Mouse (Mus musculus): ENCODE results near the gene Ly86.

Gene Ly86

DNA sequence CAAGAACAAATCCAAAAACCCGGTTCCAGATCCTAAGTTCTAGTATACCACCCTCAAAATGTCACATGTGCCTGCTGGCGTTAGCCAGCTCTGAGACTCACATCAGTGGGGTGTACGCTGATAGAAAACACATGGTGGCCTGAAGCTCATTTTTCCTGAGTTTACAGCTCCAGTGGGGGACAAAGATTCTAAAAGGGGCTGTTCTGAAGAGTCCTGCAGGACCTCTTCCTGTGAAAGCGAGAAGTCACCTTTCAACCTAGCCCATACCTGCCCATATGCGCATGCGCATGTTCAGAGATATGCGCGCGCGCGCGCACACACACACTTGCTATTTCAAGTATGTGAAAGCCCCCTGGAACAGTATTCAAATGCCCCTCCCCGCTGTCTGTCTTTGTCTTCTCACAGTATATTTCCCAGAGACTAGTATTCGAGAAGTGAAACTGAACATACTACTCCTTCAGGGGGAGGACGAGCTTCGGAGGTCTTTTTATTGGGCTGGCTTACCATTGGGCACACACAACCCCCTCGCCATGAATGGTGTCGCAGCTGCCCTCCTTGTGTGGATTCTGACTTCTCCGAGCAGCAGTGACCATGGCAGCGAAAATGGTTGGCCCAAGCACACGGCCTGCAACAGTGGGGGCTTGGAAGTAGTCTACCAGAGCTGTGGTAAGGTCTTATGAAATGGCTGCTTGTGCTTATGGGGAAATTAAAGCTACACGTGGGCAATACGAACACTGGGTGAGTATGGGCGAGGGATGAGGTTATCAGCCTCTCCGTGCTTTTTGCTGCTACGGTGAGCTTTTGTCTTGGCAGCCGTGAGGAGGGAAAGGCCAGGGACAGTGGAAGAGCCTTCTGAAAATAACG, at the start of gene Ly86:
Gene Ly86, plus strand, starts transcription at position 300 of the 864 bp plus-strand sequence.
- peak; percentile 64 for DNase-seq

DNA sequence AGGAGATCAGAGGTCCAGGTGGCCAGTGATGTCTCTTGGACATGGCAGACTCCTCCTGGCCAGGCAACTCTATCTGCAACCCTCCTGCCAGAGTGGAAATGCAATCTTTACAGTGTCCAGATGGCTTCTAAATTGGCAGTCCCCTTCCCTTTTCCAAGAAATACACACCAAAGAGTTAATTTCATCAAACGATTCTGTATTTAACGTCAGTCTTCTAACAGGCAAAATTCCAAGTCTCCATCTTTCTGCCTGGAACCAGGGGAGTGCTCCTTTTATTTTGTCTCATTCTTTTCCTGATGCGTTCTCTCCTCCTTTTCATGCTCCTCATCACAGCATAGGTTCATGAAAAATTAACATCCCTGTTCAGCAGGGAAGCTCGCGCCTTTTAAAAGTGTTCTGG, 47.1 kb upstream of the Ly86 start:
- DNase-seq, result no peak

DNA sequence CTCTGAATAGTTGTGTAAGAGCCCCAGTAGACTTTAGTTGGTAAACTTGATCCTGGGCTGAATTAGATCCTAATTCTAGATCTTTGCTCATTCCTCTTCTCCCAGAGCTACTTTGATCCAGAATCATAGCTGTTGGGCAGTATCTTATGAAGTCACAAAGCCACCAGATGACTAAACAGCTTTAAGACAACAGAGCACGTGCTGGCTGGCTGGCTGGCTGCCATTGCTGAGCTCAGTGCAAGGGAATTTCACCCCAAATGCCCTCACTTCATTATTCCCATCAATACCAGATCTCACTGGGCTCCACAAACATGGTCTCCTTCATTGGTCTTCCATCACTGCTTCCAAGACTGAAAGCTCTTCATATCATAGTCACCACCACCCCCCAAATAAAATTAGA, 46.2 kb upstream of the Ly86 start:
- DNase-seq, result peak; percentile 9

DNA sequence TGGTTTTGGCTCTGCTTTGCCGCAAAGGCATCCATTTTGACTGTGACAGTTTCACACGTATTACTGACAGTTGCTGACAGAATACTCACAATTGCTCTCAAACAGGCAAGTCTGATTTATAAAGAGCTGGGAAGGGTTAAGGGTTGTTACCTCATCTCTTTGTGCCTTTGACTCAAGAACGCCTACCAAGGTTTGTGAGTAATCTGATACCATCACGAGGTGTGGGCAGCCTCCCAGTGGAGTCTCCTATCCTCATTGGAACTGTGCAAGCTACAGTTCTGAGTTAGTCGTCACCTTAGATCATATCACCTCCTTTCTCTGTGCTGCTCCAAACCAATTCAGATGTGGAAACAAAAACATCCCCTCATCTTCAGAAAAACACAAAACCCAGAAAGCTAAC, 42.1 kb upstream of the Ly86 start:
- no peak for DNase-seq

DNA sequence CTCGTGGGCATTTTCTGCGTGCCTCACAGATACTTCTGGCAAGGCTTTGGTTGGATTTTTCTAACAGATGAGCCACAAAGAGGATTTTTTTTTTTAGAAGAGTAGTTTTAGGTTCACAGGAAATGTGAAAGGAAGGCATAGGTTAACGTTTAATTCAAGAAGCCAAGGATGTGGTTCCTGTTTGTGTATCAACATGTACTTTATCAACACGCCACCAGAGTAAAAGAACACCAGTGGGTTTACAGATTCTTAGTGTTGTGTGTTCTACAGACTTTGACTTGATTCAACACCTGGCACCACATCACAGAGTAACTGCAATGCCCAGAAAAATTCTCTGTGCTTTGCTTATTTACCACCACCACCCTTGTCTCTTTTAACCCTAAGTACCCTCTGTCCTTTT, 37.0 kb upstream of the Ly86 start:
- no peak for DNase-seq

DNA sequence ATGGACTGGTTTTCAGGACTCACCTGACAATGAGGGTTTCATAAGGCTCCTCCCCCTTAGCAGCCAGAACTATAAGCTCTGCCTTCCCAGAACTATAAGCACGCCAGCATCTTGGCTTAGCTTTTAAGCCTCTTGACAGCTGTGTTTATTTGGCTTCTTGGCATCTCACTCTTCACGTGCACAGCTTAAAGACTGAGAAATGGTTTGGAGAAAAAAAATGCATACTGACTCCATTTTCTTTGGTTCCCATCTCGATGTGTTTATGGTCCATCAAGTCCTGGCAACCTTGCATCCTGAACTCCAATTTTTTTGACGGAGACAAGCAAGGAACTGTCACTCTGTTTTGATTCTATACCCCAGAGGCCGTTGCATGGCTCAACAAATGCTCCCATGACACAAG, 35.7 kb upstream of the Ly86 start:
- no peak for DNase-seq

DNA sequence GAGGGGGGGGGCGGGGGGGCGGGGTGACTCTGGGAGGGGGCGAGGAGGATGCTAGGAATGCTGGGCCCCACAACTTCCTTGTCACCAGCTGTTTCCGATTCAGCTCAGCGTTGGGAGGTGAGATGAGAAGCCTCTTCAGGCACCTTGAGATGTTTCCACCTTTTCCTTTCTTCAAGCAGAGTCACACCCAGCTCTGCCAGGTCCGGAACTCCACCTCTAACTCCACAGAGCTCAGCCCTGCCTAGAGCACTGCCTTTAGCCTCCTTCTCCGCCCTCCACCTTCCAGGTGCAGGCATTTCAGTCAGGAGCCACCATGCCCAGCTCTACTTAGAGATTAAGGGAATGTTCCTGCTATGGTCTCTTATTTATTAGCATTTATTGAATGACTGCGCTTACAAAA, 34.7 kb upstream of the Ly86 start:
- peak; percentile 36 for DNase-seq

DNA sequence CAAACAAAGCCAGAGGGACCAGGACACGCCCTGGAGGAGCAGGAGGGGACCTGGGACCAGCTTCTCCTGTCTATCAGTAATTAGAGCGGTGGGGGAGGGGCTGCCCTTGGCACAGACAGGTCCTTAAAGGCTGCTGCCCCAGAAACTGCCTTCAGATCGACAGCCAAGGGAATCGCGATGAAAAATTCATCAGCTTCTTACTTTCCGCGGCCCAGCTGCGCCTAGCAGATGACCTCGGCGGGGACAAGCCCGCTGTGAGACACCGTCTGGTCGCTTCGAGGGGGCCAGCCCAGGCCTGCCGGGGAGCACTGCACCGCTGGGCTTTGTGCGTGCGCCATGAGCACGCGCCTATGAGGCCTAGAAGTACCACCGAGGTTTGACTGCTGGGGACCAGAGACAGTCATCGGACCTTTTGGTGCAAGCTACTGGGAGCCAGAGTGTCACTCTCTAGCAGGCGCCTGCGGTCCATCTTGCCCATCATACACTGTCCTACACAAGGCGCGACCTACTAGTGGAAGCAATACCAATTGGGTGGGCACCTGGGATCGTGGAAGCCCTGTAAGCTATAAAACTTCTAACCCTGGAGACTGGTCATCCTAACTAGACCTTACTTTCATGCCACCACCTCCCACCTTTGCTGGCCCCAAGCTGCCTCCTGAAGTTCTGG, 33.3 kb upstream of the Ly86 start:
- DNase-seq, result no peak

DNA sequence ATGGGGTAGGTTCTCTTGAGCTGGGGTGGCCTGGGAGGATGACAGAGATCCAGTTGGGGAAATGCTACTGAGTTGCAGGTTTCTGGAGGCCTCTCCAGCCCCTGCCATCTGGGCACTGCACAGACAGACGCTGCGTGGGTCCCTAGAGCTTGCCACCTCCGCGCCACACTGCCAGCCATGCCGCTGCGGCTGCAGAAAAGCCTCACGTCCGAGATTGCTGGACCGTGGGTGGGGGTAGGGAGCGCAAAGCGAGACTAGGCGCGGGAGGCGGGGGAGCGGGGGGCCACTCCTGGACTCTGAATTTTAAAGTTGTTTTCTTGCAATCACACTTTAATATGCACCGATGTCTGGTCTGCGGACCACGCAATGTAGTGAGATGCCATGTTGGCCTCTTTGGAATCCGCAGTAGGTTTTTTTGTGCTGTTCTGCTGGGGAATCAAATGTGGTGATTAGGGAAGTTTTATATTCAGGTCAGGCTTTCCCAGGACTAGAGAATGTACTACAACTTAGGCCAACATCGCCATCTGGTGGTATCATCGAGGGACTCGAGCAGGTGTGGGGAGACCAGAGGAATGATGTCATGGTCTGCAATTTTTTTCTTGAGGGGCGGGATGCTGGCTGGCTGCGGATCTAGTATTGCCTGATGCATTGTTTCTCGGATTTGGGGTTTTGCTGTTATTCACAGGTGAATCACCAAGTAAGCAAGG, 32.6 kb upstream of the Ly86 start:
- peak; percentile 96 for DNase-seq

DNA sequence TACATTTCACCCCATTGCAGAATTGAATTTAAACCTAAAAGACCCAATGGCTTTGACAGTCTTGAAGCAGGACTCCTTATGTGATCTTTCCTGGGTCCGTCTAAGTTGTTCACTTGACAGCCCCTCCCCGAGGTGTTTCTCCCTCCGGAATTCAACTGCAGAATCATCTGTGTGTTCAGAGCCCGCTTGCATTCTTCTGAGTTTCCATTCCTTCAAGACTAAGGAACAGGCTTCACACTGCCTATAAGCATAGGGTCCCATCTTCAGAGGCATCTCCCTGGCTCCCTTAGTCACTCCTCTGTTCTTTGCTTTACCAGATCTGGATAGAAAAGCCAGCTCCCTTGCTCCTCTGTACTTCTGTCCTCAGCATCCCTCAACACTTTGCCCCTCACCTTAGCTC, 32.1 kb upstream of the Ly86 start:
- no peak for DNase-seq

DNA sequence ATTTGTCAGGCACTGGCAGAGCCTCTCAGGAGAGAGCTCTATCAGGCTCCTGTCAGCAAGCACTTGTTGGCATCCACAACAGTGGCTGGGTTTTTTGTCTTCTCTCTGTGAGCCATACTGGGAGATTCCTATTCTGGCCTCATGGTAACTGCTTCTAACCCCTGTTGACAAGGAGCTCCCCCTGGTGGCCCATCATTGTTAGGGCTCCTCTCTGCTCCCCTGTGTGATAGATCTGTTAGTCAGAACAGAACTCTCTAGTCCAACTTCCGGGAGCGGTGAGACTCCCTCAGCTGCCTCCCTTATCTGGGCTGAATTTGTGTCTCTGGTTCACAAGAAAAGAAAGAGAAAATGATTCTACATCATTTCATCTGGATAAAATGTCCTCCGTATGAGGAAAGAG, 19.5 kb upstream of the Ly86 start:
- peak; percentile 82 for DNase-seq

DNA sequence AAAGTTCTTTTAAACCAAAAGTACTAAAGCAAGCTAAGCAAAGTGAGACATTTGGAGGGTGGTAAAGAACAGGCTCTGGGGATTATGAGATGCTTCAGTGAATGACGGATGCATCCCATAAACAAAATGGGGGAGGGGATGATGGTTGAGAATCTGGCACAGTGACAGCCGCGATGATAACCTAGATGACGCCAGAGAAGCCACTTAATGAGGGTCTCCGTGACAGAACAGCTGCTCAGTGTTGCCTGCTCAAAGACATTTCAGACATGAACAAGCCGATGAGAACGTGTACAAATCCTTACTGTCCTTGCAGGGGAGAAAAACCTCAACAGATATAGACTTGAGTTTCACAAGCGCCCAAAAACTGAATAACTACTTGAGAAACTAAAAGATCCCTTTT, 15.3 kb upstream of the Ly86 start:
- DNase-seq, result no peak

DNA sequence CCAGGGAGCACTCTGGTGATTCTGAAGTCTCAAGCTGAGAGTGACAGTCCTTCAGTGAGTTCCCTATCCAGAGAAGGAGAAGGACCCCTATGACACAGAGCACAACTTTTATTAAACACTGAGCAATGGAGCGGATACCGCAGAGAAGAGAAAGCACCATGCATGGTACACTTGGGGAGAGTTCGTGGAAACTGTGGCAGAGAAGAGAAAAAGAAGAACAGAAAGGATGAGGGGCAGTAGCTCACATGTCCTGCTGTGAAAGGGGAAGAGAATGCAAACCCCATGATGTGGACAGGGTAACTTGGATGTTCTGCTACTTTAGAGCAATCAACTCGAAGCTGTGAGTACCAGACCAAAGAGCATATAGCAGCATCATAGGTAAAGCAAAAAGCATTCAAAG, 14.0 kb upstream of the Ly86 start:
- no peak for DNase-seq

DNA sequence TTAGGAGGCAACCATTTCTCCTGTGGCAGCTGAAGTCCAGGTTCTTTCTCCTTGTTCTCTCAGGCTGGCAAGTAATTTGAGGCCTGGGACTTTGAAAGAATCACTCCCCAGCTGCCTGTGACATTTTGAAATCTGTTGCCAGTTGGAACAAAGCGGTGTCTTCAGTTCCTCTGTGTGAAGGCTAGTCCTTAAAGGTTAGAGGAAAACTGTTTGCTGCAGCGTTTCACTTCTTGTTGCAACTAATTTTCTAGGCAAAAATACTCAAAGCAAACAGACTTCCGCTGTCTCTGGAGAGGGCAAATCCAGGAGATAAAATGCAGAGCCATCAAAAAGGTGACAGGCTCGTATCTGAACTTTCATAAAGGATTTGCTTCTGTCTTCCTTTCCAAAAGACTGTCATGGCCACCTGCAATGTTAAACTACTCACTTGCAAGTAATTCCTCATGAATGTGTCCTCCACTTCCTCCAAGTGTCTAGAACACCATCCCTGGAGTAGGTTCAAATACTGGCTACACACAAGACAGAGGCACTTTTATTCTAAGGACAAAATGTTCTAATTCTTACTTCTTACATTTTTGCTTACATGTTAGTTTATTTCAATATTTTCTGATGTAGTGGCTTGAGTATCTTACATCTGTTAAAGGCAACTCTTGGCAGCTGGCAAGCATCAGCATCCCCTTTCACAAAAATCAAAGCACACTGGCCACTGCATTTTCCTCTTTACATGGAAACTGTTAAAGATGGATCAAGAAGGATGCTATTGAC, 12.0 kb upstream of the Ly86 start:
- peak; percentile 67 for DNase-seq

DNA sequence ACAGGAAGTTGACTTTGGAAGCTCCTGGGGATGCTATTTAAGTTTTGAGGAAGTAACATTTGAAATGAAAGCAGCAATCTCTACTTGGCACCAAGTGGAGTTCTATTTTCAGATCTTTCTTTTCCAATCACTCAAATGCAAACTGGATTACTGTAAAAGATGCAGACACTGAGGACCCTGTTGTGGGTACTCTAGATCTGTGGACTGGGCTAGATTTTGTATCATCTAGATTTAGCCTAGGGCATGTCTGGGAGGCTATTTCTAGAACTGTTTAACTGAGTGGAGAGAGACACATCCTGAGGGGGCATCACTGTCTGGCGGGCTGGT, 11.5 kb upstream of the Ly86 start:
- DNase-seq, result no peak

DNA sequence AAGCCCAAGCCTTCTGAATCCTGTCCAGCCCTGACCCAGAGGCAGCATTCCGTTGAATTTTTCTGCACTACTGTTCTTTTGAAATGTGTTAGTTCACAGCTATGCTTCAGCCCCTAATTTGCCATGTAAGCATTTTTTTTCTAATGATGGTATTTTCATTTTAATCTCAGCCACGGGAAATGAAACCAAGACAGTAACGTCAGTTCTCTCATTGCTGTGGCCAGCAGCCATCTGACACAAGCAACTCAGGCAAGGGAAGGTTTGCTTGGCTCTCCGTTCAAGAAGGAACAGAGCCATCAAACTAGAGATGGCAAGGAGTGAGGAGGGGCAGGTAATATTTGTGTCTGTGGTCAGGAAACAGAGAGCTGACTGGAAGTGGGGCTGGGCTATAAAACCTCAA, 7.7 kb upstream of the Ly86 start:
- peak; percentile 46 for DNase-seq

DNA sequence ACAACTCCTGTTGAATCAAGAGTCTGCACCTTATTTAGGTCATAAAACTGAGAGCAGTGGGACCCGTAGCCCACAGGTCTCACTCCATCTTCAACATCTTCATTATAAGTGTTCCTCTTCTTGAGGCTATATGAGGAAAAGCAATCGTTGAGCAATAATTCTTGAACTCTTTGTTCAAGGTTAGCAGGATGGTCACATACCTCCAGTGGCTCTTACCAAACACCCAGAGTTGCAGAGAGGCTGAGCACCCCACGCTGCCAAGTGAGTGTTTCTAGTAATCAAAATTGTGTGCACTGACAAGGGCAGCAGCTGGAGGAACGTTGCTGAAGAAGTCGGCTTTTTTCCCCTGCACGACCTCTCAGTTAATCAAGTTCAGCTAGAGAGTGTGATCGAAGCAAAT, 7.1 kb upstream of the Ly86 start:
- DNase-seq, result peak; percentile 74

DNA sequence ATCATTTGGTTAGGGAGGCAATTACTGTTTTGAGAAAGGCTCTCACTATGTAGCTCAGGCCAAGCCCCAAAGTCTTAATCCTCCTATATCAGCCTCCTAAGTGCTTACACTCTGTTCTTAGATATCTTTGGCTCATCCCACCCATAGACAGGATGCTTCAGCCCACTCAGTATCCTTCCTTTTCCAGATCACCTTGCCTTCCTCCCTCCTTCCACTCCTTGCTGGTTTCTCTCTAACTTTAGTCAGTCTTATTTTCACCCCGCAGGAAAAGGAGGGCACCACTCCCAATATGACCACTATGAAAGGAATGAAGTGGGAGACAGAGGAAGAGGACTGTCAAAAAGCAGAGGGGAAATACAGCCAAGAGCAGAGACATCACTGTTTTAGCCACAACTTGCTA, 2.2 kb upstream of the Ly86 start:
- no peak for DNase-seq

DNA sequence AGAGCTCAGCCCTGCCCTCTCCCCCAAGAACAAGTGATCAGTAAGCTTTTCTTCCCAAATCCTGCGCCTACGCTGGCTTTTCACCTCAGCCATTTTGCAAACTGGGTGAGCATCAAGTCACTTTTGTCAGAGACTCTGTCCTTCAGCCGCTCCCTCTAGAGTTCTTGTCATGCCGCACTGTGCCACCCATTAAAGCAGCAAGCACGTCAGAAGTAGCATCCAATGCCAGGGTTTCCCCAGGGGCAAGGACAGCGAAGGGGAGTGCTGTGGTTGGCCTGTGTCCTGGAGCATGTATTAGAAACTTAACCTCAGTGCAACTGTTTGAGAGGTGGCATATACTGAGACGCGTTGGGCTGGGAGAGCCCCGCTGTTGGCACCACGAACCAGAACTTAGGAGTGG, 815 bp downstream of the Ly86 start:
- no peak for DNase-seq

DNA sequence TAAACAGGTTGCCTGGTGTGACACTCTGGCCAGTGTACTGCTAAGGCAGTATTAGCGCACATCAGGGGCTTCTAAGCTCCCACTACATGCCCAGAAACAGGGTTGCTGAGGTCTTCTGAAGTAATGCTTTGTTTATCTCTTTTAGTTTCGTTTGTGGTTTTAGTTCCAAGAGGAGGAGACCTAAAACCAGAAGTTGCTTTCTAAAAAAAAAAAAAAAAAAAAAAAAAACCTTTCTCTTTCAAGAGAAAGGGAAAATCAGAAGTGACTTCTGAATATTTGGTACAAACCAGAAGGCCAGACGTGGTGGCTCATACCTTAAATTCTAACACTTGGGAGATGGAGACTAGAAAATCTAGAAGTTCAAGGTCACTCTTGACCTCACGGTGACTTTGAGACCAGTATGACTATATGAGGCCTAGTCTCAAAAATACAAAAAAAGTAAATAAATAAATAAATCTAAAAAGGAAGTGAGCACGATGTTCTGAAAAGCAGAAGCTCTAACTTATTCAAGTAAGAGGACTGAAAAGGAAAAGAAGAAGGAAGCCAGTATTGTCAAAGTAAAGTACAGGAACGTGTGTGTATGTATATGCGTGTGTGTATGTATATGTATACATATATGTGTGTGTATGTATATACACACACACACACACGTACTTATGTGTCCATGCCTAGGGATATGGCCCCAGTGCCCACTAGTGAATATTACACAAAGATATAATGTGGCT, 3.0 kb downstream of the Ly86 start:
- DNase-seq, result no peak

DNA sequence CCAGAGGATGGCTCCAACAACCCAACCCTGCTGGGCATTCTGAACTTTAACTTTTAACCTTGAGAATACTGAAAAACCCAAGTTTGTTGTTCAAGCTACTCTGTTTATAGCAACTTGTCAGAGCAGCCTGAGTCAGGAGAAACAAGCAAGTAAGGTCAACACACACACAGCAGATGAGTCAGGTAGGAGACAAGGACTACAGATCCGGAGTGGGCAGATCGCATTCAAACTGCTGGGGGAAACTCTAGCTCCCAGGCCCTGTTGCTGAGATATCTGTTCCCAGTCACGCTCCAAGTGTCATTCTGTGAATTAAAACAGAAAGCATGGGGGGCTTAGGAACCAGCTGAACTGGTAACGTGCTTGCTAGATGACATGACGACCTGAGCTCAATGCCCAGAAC, 4.0 kb downstream of the Ly86 start:
- no peak for DNase-seq

DNA sequence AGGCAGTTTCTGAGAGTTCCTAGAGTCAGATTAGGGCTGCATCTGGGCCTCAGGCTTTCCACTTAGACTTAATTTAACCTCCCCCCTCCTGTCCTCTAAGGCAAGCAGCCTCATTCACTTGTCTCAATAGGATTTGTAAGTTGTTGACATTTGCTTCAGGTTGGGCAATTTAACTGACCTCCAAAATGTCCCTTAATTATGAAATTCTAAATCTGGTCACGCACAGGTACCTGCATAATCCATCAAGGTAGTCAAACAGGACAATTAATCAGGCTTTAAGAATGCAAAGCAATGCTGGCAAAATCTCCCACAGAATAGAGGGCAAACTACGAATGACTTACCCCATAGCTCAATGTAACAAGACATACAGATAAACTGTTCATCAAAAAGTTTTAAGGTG, 8.0 kb downstream of the Ly86 start:
- no peak for DNase-seq

DNA sequence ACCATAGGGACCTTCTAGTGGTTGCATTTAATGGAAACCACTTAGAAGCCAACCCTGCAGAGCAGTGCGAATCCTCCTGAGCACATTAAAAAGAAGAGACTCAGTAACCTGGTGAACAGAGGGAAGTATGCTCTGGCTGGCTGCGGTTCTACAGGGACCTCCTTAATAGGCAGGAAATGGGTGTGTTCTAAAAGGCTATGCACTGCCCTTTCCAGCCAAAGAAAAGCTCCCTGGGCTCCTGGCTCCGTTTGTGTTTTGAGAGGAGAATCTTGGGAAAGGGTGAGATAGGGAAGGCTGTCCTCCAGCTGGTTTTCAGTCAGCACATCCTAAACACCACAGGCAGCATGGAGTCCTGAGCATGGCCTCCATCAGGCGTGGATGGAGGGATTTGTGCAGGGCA, 8.9 kb downstream of the Ly86 start:
- peak; percentile 33 for DNase-seq

Measured in lung, postnatal 36 days (tissue).